Mouse (Mus musculus) G1E (cell line): ENCODE measurements around the gene Crabp2. TPM values are rescaled to one million over a fixed set of nuclear protein-coding genes. Genes with fewer than 3 reads are reported as not detected.

Source experiments
- ATAC-seq: 2 replicates; pipeline ENCODE4 v1.8.0; 2016; ENCODE audit warnings: mild to moderate bottlenecking; ENCODE audit not compliant: insufficient number of reproducible peaks, poor library complexity, low FRiP score, severe bottlenecking; ENCODE audit errors: extremely low read depth
- DNase-seq: peaks from one replicate; pipeline ENCODE4 v3.0.0; 2012; ENCODE audit warnings: low spot score
- H3K27me3 ChIP-seq: 2 replicates; pipeline ENCODE4 v1.6.1; 2012; ENCODE audit warnings: mild to moderate bottlenecking, low read length, inconsistent platforms; ENCODE audit not compliant: insufficient read depth
- H3K36me3 ChIP-seq: replicated peaks from 2 replicates; pipeline ENCODE3; 2012; ENCODE audit warnings: mild to moderate bottlenecking, inconsistent platforms
- H3K4me1 ChIP-seq: 2 replicates; pipeline ENCODE4 v1.6.1; 2012; ENCODE audit warnings: low read depth, low read length, inconsistent platforms, mixed read lengths; ENCODE audit not compliant: insufficient read depth
- H3K4me3 ChIP-seq: 2 replicates; pipeline ENCODE4 v1.5.1; 2012; ENCODE audit warnings: low read depth, mild to moderate bottlenecking, inconsistent platforms, low read length, moderate library complexity, mixed read lengths
- H3K9me3 ChIP-seq: replicated peaks from 2 replicates; pipeline ENCODE4 v1.6.1; 2012; ENCODE audit warnings: inconsistent platforms
- CTCF ChIP-seq: IDR thresholded peaks from 2 replicates; pipeline ENCODE4 v1.5.1; 2012; ENCODE audit warnings: low read depth, low read length, inconsistent platforms, mixed read lengths
- GATA1 ChIP-seq: IDR thresholded peaks from 2 replicates; pipeline ENCODE4 v1.6.1; 2012; ENCODE audit warnings: borderline replicate concordance, low read length, inconsistent platforms, mixed read lengths
- GATA2 ChIP-seq: IDR thresholded peaks from 2 replicates; pipeline ENCODE4 v1.6.1; 2012; ENCODE audit warnings: low read depth, low read length, inconsistent platforms, borderline replicate concordance
- POLR2AphosphoS5 ChIP-seq: IDR thresholded peaks from 2 replicates; pipeline ENCODE4 v1.6.1; 2012; ENCODE audit warnings: low read depth, low read length, inconsistent platforms; ENCODE audit not compliant: insufficient replicate concordance
- TAL1 ChIP-seq: conservative IDR thresholded peaks from 2 replicates; pipeline ENCODE4 v1.6.1; 2012; ENCODE audit warnings: low read depth, low read length, inconsistent platforms, mixed read lengths
- polyA plus RNA-seq: library from polyadenylated mRNA; stranded (reverse); fragments of >175 nt; gene quantifications from 2 replicates; pipeline ENCODE4 v1.2.3, GENCODE M21; 2012
- total RNA-seq, 2 experiments: library from RNA; stranded (forward) in 1 of 2; stranded (reverse) in 1 of 2; fragments of 200-1000 nt in 1 of 2; fragments of >200 nt in 1 of 2; fragmentation: Nextera tagmentation in 1 of 2; gene quantifications; 2 replicates each; pipeline ENCODE4 v1.2.3; 2014 to 2017

Gene Crabp2
- total and polyA plus RNA-seq, 3 experiments = 0.38 TPM; not detected in 2

- peaks cover 61% of the 10 kb centered on the region for H3K27me3 ChIP-seq
- DNase-seq = no peak
- ATAC-seq = no peak
- peaks cover 39% of the 10 kb centered on the region for H3K4me1 ChIP-seq
- peak overlapping the region; percentile 18; the same call in 1 of the 2 replicates for H3K4me3 ChIP-seq
- TF ChIP-seq CTCF (no peak), POLR2AphosphoS5 (no peak), GATA2 (no peak), TAL1 (no peak), GATA1 (no peak)
- H3K36me3 ChIP-seq = no peaks in the 10 kb centered on the region
- H3K9me3 ChIP-seq = no peaks in the 10 kb centered on the region
These were observed 33.7 kb downstream of the Crabp2 start for GRCm38 (mm10) chr3:87981894-87982835.

GRCm38 (mm10) chr3:87982836-87983601, 34.6 kb downstream of the Crabp2 start:
- peak; percentile 37; the same call in 1 of the 2 replicates for ATAC-seq
- no peaks in the 10 kb centered on the region for H3K36me3 ChIP-seq
- no peak for TF ChIP-seq TAL1
- no peak for TF ChIP-seq GATA1
- no peak for TF ChIP-seq GATA2
- no peak for TF ChIP-seq POLR2AphosphoS5
- TF ChIP-seq CTCF = no peak
- DNase-seq = peak; percentile 27
- H3K4me1 ChIP-seq = peaks cover 48% of the 10 kb centered on the region
- H3K27me3 ChIP-seq = peaks cover 53% of the 10 kb centered on the region
- no peaks in the 10 kb centered on the region for H3K9me3 ChIP-seq
- peak overlapping the region; percentile 51; the same call in 1 of the 2 replicates for H3K4me3 ChIP-seq

- ATAC-seq = no peak
- no peak for DNase-seq
- Histone ChIP-seq H3K4me3 (no peak overlapping the region; the same call in 1 of the 2 replicates), H3K9me3 (no peaks in the 10 kb centered on the region), H3K4me1 (peaks cover 51% of the 10 kb centered on the region), H3K36me3 (no peaks in the 10 kb centered on the region), H3K27me3 (peaks cover 47% of the 10 kb centered on the region)
- TF ChIP-seq GATA1 = no peak
- no peak for TF ChIP-seq TAL1
- no peak for TF ChIP-seq CTCF
- no peak for TF ChIP-seq GATA2
- no peak for TF ChIP-seq POLR2AphosphoS5
These were observed 35.2 kb downstream of the Crabp2 start for GRCm38 (mm10) chr3:87983627-87984026.

- H3K4me1 ChIP-seq = peaks cover 51% of the 10 kb centered on the region
These were observed 35.6 kb downstream of the Crabp2 start for GRCm38 (mm10) chr3:87984094-87984493.

DNA sequence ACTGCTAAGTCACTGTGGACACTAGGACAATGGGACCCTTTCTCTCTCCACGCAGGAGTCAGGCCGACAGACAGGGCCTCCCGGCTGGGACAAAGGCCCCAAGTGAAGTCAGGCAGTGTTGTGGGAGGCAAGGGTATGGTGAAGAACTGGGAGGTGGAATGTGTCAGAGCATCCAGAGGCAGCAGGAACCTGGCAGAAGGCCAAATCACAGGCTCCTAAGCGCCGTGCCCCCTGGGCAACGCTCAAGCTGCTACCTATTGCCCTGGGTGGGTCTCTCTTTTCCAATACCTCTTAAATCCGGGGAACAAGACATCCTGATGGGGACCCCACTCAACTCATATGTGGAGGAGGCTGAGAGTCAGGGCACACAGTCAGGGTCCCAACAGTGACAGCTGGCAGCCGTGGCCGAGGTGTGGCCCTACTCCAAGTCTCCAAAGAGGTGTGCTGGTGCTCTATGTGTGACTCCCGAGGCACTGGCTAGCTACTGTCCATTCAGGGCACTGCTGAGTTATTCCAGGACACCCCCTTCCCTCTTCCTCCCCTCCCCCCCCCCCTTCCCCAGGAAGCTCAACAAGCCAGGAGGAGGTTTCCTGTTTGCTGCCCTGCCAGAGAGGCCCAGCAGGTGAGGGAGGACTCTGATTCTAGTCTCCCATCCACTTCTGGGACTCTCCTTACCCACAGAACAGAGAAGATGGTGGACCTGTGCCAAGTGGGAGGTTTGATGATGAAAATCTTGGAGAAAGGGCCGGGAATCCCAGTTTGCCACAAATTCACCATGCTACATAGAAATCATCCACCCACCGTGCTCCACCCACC, 37.2 kb downstream of the Crabp2 start:
- peaks cover 52% of the 10 kb centered on the region for H3K4me1 ChIP-seq
- ATAC-seq (no peak), DNase-seq (no peak)
- no peak overlapping the region for H3K4me3 ChIP-seq
- no peak for TF ChIP-seq GATA1
- no peak for TF ChIP-seq GATA2
- no peak for TF ChIP-seq TAL1
- no peak for TF ChIP-seq CTCF
- no peak for TF ChIP-seq POLR2AphosphoS5
- no peaks in the 10 kb centered on the region for H3K36me3 ChIP-seq
- no peaks in the 10 kb centered on the region for H3K9me3 ChIP-seq
- H3K27me3 ChIP-seq = peaks cover 33% of the 10 kb centered on the region

More at GRCm38 (mm10) chr3:87984094-87984493, 35.6 kb downstream of the Crabp2 start:
- Histone ChIP-seq H3K9me3 (no peaks in the 10 kb centered on the region), H3K27me3 (peaks cover 42% of the 10 kb centered on the region), H3K4me3 (no peak overlapping the region), H3K36me3 (no peaks in the 10 kb centered on the region)
- TF ChIP-seq TAL1 = no peak
- TF ChIP-seq GATA1 = no peak
- no peak for TF ChIP-seq GATA2
- TF ChIP-seq POLR2AphosphoS5 = no peak
- no peak for TF ChIP-seq CTCF
- no peak for DNase-seq
- no peak for ATAC-seq
